Mouse (Mus musculus) limb, embryonic 11.5 days (tissue): ENCODE measurements around the gene Maco1. TPM values are rescaled to one million over a fixed set of nuclear protein-coding genes. Genes with fewer than 3 reads are reported as not detected.

Experiments
- ATAC-seq: fragments of 200-750 bp; cut with Nextera tagmentation; 2 replicates; pipeline ENCODE4 v1.8.0; 2017; ENCODE audit warnings: low read depth; ENCODE audit not compliant: insufficient number of reproducible peaks, low FRiP score, low TSS enrichment
- DNase-seq: peaks from one replicate; pipeline ENCODE4 v3.0.0-alpha.2; 2015; ENCODE audit warnings: low spot score
- H3K27ac ChIP-seq: fragments of 300-500 bp; sonication (generic); replicated peaks from 2 replicates; pipeline ENCODE4 v1.5.1; 2014; ENCODE audit warnings: low read depth, mild to moderate bottlenecking, low read length
- H3K27me3 ChIP-seq: fragments of 300-500 bp; sonication (generic); 2 replicates; pipeline ENCODE4 v1.6.1; 2014; ENCODE audit warnings: mild to moderate bottlenecking, low read length, mixed read lengths; ENCODE audit not compliant: control insufficient read depth, insufficient read depth
- H3K36me3 ChIP-seq: fragments of 300-500 bp; sonication (generic); 2 replicates; pipeline ENCODE4 v1.6.1; 2014; ENCODE audit warnings: mild to moderate bottlenecking, low read length, moderate library complexity, mixed read lengths; ENCODE audit not compliant: control insufficient read depth, insufficient read depth
- H3K4me1 ChIP-seq: fragments of 300-500 bp; sonication (generic); 2 replicates; pipeline ENCODE4 v1.6.1; 2014; ENCODE audit warnings: low read length, mixed read lengths; ENCODE audit not compliant: control insufficient read depth, insufficient read depth
- H3K4me2 ChIP-seq: fragments of 300-500 bp; sonication (generic); 2 replicates; pipeline ENCODE4 v1.6.1; 2014; ENCODE audit warnings: low read depth, mild to moderate bottlenecking, moderate library complexity; ENCODE audit not compliant: severe bottlenecking
- H3K4me3 ChIP-seq: fragments of 300-500 bp; sonication (generic); 2 replicates; pipeline ENCODE4 v1.5.1; 2014; ENCODE audit warnings: low read depth, low read length
- H3K9ac ChIP-seq: fragments of 300-500 bp; sonication (generic); 2 replicates; pipeline ENCODE4 v1.6.1; 2014; ENCODE audit warnings: mild to moderate bottlenecking, low read length
- H3K9me3 ChIP-seq: fragments of 300-500 bp; sonication (generic); 2 replicates; pipeline ENCODE4 v1.6.1; 2016; ENCODE audit warnings: low read length; ENCODE audit not compliant: control insufficient read depth
- WGBS: fragments of 180-500 bp; shearing (Covaris S2); extraction: QIAGEN DNeasy Blood & Tissue Kit; methylation state at CpG from one replicate; pipeline ENCODE4 v1.1.7; 2014; 5-methylcytosine and 5-hydroxymethylcytosine counted together
- polyA plus RNA-seq: library from polyadenylated mRNA; unstranded; fragments of >200 nt; fragmentation: Nextera tagmentation; extraction: Ambion mirVana; gene quantifications from 2 replicates; pipeline ENCODE4 v1.2.1, GENCODE M21; 2014

Gene Maco1
- polyA plus RNA-seq, 1 experiment from 2014 or later = 45.4 TPM

- peaks cover 9% of the 10 kb centered on the region; the same call in 1 of the 2 replicates for H3K4me1 ChIP-seq
- 55% methylated on average over 7 of the region's 7 CpGs for WGBS
- ATAC-seq = no peak
These were observed 83.3 kb downstream of the Maco1 start for GRCm38 (mm10) chr4:134769891-134770290.

DNA sequence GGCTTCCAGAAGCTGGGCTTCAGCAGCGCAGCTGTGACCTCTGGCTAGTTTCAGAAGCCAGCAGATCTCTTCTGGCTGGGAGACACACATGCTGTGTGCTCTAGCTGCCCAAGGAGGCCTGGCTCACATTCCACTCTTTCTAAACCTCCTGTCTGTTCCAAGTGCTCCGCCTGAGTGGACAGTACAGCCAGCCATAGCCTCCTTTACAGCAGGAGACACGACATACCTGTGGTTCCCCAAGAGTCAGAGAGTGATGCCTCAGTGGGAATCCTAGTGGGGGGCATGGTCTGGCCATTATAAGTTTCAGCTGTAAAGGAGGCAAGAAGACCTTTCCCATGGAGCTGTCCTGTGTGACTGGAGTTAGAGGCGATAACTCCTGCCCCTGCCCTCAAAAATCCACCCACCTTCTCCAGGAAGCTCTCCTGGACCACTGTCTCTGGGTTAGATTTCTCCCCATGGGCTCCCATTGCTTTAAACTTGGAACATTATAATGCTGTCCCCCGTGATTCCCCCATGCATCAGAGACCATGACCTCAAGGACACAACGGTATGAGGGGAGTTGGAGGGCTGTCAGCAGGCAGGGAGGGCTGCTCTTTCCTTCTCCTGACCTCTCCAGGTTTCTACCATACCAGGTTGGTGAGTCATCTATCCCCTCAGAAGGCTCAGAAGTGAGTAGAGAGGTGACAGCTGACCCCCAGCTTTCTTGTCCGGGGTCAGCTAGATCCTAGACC is 83.9 kb downstream of the Maco1 start:
- Histone ChIP-seq H3K4me3 (no peak overlapping the region), H3K27ac (no peak overlapping the region), H3K9me3 (no peaks in the 10 kb centered on the region), H3K4me2 (no peak overlapping the region), H3K4me1 (peaks cover 9% of the 10 kb centered on the region; the same call in 1 of the 2 replicates), H3K36me3 (no peaks in the 10 kb centered on the region), H3K27me3 (no peaks in the 10 kb centered on the region), H3K9ac (no peak overlapping the region)
- DNase-seq (no peak), ATAC-seq (no peak)
- WGBS = 64% methylated on average over 7 of the region's 7 CpGs

More at GRCm38 (mm10) chr4:134769891-134770290, 83.3 kb downstream of the Maco1 start:
- Histone ChIP-seq H3K4me2 (no peak overlapping the region), H3K36me3 (no peaks in the 10 kb centered on the region), H3K9me3 (no peaks in the 10 kb centered on the region), H3K27ac (no peak overlapping the region), H3K27me3 (no peaks in the 10 kb centered on the region), H3K4me3 (no peak overlapping the region), H3K9ac (no peak overlapping the region)
- no peak for DNase-seq

GRCm38 (mm10) chr4:134768226-134768888 is 84.8 kb downstream of the Maco1 start:
- Histone ChIP-seq H3K9ac (peak overlapping the region; percentile 64), H3K9me3 (no peaks in the 10 kb centered on the region), H3K27me3 (no peaks in the 10 kb centered on the region), H3K27ac (no peak overlapping the region), H3K4me3 (peak overlapping the region; percentile 77), H3K4me1 (peaks cover 9% of the 10 kb centered on the region; the same call in 1 of the 2 replicates), H3K4me2 (peak overlapping the region; percentile 97), H3K36me3 (no peaks in the 10 kb centered on the region)
- ATAC-seq = peak; percentile 1; the same call in 1 of the 2 replicates
- 10% methylated on average over 21 of the region's 21 CpGs for WGBS
- DNase-seq = peak; percentile 38

DNA sequence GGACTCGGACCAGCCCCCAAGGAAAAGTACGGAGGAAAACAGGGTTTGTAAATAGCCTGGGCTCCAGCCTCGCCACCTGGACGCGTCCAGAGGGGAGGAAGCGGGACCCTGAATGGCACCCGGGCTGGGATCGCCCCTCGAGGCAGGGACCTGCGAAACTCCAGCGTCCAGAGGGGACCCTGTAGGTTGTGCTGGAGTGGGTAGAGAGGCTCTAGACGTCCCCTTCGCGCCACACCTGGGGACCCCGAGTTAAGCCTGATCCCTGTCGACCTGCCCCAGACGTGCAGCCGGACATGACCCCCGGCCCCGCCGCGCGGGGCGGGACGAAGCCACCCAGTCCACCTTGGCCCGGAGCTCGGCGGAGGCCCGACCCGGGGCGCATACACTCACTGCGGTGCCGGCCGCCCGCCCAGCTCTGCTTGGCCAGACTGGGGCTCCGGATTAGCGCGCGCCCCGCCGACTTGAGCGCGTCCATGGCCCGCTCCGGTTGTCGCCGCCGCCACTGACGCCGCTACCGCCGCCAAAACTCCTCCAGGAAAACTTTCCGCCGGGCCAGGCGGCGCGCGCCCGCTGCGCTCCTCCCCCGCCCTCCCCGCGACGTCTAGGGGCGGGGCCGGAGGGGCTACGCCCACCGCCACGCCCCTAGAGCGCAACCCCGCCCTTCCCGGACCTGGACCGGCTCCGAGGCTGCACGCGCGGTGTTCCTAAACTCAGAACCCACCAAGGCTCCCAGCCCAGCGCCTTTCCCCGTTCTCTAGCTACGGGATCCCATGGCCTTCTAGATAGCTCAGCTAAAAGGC is 85.5 kb downstream of the Maco1 start, which contains the start of gene Ldlrap1:
Gene Ldlrap1, minus strand, starts transcription at position 599 of the 800 bp plus-strand sequence.
- Histone ChIP-seq H3K36me3 (no peaks in the 10 kb centered on the region), H3K27me3 (no peaks in the 10 kb centered on the region), H3K9ac (peak within 1 kb of the TSS; percentile 64), H3K9me3 (no peaks in the 10 kb centered on the region), H3K4me2 (peak within 1 kb of the TSS; percentile 97), H3K27ac (0 out of 2 replicates have a peak within 1 kb of the TSS, but pooled peaks have one; percentile 12), H3K4me1 (peaks cover 9% of the 10 kb centered on the region; the same call in 1 of the 2 replicates), H3K4me3 (peak within 1 kb of the TSS; percentile 77)
- WGBS = 0% methylated on average over 80 of the region's 80 CpGs
- DNase-seq = peak; percentile 84
- peak; percentile 67 for ATAC-seq

- Histone ChIP-seq H3K4me1 (peaks cover 9% of the 10 kb centered on the region), H3K27me3 (no peaks in the 10 kb centered on the region), H3K9ac (peak overlapping the region; percentile 64), H3K27ac (no peak overlapping the region), H3K4me3 (peak overlapping the region; percentile 77), H3K4me2 (peak overlapping the region; percentile 97), H3K36me3 (no peaks in the 10 kb centered on the region), H3K9me3 (no peaks in the 10 kb centered on the region)
- peak; percentile 44 for ATAC-seq
- WGBS = 2% methylated on average over 23 of the region's 23 CpGs
- DNase-seq = no peak
These were observed 86.2 kb downstream of the Maco1 start for GRCm38 (mm10) chr4:134766904-134767425.

DNA sequence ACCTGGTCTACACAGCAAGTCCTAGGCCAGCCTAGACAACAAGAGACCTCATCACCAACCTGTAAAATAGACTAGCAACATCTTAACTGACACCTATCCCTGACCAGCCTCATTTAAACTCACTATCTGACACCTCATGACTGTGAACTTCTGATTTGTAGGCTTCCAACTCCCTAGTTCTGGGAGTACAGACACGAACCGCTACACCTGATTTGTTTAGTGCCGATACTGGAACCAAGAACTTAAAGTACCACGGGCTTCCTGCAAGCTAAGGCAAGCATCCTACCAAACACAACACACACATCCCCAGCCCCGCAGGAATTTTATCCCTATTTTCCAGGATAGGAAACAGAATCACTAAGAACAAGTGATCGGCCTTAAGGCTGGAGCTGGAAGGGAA is 86.9 kb downstream of the Maco1 start:
- no peaks in the 10 kb centered on the region for H3K9me3 ChIP-seq
- H3K9ac ChIP-seq = no peak overlapping the region
- H3K4me3 ChIP-seq = peak overlapping the region; percentile 77; the same call in 1 of the 2 replicates
- no peak for ATAC-seq
- peaks cover 9% of the 10 kb centered on the region for H3K4me1 ChIP-seq
- no peak overlapping the region for H3K27ac ChIP-seq
- DNase-seq = no peak
- H3K36me3 ChIP-seq = no peaks in the 10 kb centered on the region
- WGBS = 73% methylated on average over 6 of the region's 6 CpGs
- H3K4me2 ChIP-seq = no peak overlapping the region; the same call in 1 of the 2 replicates
- H3K27me3 ChIP-seq = no peaks in the 10 kb centered on the region

DNA sequence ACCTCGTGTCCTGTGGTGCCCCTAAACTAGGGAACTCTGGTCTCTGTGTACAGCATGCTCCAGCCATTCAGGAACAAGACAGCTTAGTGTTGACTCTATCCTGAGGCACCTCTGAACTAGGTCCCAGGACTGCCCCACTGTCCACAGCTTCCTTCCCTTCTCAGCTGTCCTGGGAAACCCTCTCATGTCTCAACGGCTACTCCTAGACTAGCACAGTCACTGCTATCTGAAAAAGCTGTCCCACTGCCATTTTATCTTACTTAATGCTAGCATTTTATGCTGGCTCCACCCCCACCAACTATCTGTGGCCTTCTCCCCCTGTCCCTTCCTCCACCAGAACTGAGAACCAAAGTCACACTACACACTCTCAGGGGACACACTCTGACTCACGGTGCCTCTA is 88.8 kb downstream of the Maco1 start:
- Histone ChIP-seq H3K27ac (no peak overlapping the region), H3K9me3 (no peaks in the 10 kb centered on the region), H3K4me3 (no peak overlapping the region), H3K9ac (no peak overlapping the region), H3K36me3 (no peaks in the 10 kb centered on the region), H3K27me3 (no peaks in the 10 kb centered on the region), H3K4me1 (peaks cover 9% of the 10 kb centered on the region), H3K4me2 (no peak overlapping the region)
- no peak for ATAC-seq
- DNase-seq = no peak
- 75% methylated on average over 3 of the region's 3 CpGs for WGBS

- Histone ChIP-seq H3K27ac (no peak overlapping the region), H3K36me3 (no peaks in the 10 kb centered on the region), H3K9ac (no peak overlapping the region), H3K4me1 (peaks cover 5% of the 10 kb centered on the region), H3K9me3 (no peaks in the 10 kb centered on the region), H3K27me3 (no peaks in the 10 kb centered on the region), H3K4me3 (no peak overlapping the region), H3K4me2 (no peak overlapping the region)
- ATAC-seq (no peak), DNase-seq (no peak)
- WGBS = 84% methylated on average over 6 of the region's 6 CpGs
These were observed 90.8 kb downstream of the Maco1 start for GRCm38 (mm10) chr4:134762360-134762759.
